Mouse (Mus musculus) midbrain, postnatal 0 days (tissue): ENCODE data around the gene Pcbp4. TPM values are rescaled to one million over a fixed set of nuclear protein-coding genes. Genes with fewer than 3 reads are reported as not detected.

Experiments
- ATAC-seq: fragments of 200-750 bp; cut with Nextera tagmentation; 2 replicates; pipeline ENCODE4 v1.8.0; 2017; ENCODE audit warnings: moderate number of reproducible peaks, mild to moderate bottlenecking, moderate TSS enrichment, moderate library complexity; ENCODE audit not compliant: low FRiP score
- DNase-seq: peaks from one replicate; pipeline ENCODE4 v3.0.0-alpha.2; 2015; ENCODE audit warnings: low spot score
- H3K27ac ChIP-seq: fragments of 300-500 bp; sonication (generic); 2 replicates; pipeline ENCODE4 v1.5.1; 2014; ENCODE audit warnings: low read depth, mild to moderate bottlenecking, low read length, mixed read lengths
- H3K27me3 ChIP-seq: fragments of 300-500 bp; sonication (generic); 2 replicates; pipeline ENCODE4 v1.6.1; 2014; ENCODE audit warnings: low read length, control low read depth, mixed read lengths; ENCODE audit not compliant: insufficient read depth
- H3K36me3 ChIP-seq: fragments of 300-500 bp; sonication (generic); 2 replicates; pipeline ENCODE4 v1.6.1; 2014; ENCODE audit warnings: low read length, control low read depth, mixed read lengths; ENCODE audit not compliant: insufficient read depth
- H3K4me1 ChIP-seq: fragments of 300-500 bp; sonication (generic); 2 replicates; pipeline ENCODE4 v1.6.1; 2014; ENCODE audit warnings: mild to moderate bottlenecking, control low read depth, antibody characterized with exemption, low read length, mixed read lengths; ENCODE audit not compliant: insufficient read depth
- H3K4me2 ChIP-seq: fragments of 300-500 bp; sonication (generic); 2 replicates; pipeline ENCODE4 v1.6.1; 2014; ENCODE audit warnings: low read depth, mild to moderate bottlenecking, low read length, mixed read lengths; ENCODE audit not compliant: poor library complexity, severe bottlenecking
- H3K4me3 ChIP-seq: fragments of 300-500 bp; sonication (generic); 2 replicates; pipeline ENCODE4 v1.5.1; 2014; ENCODE audit warnings: low read depth, mild to moderate bottlenecking, low read length, moderate library complexity
- H3K9ac ChIP-seq: fragments of 300-500 bp; sonication (generic); replicated peaks from 2 replicates; pipeline ENCODE4 v1.6.1; 2014; ENCODE audit warnings: mild to moderate bottlenecking, low read length, moderate library complexity, mixed read lengths; ENCODE audit not compliant: poor library complexity, severe bottlenecking
- H3K9me3 ChIP-seq: fragments of 300-500 bp; sonication (generic); 2 replicates; pipeline ENCODE4 v1.6.1; 2016; ENCODE audit warnings: low read length, control low read depth
- CTCF ChIP-seq: IDR thresholded peaks from 2 replicates; pipeline ENCODE4 v1.5.1; 2016; ENCODE audit warnings: antibody characterized with exemption, mild to moderate bottlenecking
- WGBS: fragments of 180-500 bp; shearing (Covaris S2); extraction: QIAGEN DNeasy Blood & Tissue Kit; methylation state at CpG from one replicate; pipeline ENCODE4 v1.1.7; 2014; 5-methylcytosine and 5-hydroxymethylcytosine counted together
- polyA plus RNA-seq: library from polyadenylated mRNA; unstranded; fragments of >200 nt; fragmentation: Nextera tagmentation; extraction: Ambion mirVana; gene quantifications from 2 replicates; pipeline ENCODE4 v1.2.1, GENCODE M21; 2015
- total RNA-seq: library from RNA; depleted of rRNA; stranded (reverse); fragments of >200 nt; gene quantifications from 2 replicates; pipeline ENCODE4 v1.2.3, GENCODE M21; 2014

Gene Pcbp4
- total and polyA plus RNA-seq, 2 experiments from 2014 or later = 242 to 543 TPM

DNA sequence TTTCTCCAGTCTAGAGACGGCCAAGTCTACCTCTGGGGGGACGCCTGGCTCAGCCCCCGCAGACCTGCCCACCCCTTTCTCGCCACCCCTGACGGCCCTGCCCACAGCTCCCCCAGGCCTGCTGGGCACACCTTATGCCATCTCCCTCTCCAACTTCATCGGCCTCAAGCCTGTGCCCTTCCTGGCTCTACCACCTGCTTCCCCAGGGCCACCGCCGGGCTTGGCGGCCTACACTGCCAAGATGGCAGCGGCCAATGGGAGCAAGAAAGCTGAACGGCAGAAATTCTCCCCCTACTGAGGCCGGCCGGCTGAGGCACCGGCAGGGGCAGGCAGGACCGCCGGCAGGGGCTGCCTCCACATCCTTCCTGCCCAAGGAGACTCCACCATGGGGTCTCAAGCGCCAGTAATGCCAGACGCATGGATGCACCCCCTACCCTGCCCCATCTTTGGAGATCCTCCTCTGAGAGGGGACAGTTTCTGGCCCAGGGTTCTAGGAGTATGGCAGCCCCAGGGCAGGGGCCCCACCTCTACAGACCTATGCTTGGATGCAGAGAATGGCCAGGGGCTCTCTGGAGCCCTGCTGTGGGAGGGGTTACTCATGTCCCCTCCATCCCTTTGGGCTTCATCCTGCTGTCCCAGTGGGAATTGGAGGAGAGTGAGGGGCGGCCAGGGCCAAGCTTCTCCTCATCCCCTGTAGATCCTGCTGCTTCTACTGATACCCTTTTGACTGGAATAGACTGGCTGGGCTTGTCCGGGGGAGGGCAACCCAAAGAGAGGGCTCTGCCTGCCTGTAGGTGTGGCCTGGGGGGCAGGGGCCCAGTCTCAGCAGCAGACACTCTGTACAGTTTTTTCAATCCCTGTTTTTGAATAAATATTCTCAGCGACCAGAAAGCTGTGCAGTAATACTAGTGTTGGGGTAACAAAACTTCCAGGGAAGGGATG, 10.3 kb downstream of the Pcbp4 start:
- ATAC-seq (no peak), DNase-seq (no peak)
- no peak for TF ChIP-seq CTCF
- Histone ChIP-seq H3K9ac (no peak overlapping the region), H3K36me3 (peaks cover 33% of the 10 kb centered on the region), H3K9me3 (no peaks in the 10 kb centered on the region), H3K4me2 (no peak overlapping the region), H3K4me1 (no peaks in the 10 kb centered on the region; the same call in 1 of the 2 replicates), H3K27ac (no peak overlapping the region), H3K4me3 (no peak overlapping the region), H3K27me3 (no peaks in the 10 kb centered on the region)
- WGBS = 81% methylated on average over 20 of the region's 21 CpGs

DNA sequence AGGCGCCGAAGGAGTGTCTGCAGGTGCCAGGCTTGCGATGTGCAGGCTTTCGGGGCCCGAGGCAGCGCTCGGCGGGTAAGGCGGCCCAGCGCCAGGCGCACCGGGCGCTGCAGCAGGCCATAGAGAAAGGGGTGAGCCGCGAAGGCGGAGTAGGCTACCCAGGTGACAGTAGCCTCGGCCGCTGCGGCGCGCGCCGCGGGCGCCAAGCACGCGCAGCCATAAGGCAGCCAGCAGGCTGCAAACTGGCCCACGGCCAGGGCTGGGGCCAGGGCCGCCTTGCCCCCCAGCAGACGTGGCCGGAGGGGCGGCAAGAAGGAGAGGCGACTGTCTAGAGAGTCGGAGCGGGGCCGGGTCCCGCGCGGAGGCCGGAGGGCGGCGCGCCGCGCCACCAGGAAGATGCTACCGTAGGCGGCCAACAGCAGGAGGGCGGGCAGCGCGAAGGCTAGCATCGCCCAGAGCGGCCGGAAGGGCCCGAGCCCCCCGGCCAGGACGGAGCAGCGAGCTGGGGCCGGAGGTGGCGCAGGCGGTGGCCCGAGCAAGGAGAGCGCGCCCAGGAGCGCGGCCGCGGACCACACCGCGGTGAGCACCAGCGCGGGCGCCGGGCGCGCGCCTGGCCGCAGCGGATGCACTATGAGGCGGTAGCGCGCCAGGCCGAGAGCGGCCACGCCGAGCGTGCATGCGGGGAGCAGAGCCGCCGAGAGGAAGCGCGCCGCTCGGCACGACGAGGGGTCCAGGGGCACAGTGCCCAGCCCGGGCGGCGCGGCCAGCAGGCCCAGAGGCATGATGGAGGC, 11.9 kb downstream of the Pcbp4 start:
- Histone ChIP-seq H3K4me1 (no peaks in the 10 kb centered on the region; the same call in 1 of the 2 replicates), H3K9ac (peak overlapping the region; percentile 89), H3K4me2 (peak overlapping the region; percentile 94), H3K27ac (peak overlapping the region; percentile 89), H3K36me3 (peaks cover 30% of the 10 kb centered on the region), H3K4me3 (peak overlapping the region; percentile 52), H3K9me3 (no peaks in the 10 kb centered on the region), H3K27me3 (no peaks in the 10 kb centered on the region)
- DNase-seq = peak; percentile 92
- 2% methylated on average over 81 of the region's 99 CpGs for WGBS
- peak; percentile 81 for ATAC-seq
- no peak for TF ChIP-seq CTCF

DNA sequence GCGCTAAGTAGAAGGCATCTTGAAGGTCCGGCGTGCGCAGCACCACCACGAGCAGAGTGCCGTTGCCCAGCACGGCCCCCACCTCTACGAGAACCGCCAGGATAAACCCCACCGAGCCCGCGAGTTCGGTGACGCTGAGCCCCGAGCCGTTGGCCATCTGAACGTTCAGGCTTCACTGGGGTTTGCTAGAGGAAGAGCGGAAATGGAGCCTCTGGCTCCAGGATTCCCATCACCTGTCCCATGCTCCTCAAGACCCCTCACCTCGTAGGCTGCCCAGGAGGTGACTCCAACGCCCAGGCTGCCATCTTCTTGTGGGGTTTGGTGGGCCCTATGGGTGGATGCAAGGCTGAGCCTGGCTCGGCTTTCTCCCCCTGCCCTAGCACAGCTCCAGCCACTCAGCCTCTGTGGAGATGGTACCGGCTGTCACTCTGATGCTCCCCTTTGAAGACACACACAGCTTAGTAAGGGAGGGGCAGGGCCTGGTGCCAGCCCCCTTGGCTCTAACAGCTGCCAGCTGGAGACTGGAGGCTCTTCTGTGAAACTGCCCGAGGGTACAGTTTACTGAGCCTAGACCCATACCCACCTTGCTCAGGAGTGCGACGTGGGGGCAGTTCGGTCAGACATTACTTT, 12.6 kb downstream of the Pcbp4 start, which contains the start of gene Gpr62:
Gene Gpr62, minus strand, starts transcription at position 368 of the 630 bp plus-strand sequence.
- DNase-seq = peak; percentile 88
- 23% methylated on average over 26 of the region's 26 CpGs for WGBS
- ATAC-seq = peak; percentile 57
- H3K4me3 ChIP-seq = peak within 1 kb of the TSS; percentile 52
- peaks cover 27% of the 10 kb centered on the region for H3K36me3 ChIP-seq
- TF ChIP-seq CTCF = no peak
- no peaks in the 10 kb centered on the region; the same call in 1 of the 2 replicates for H3K4me1 ChIP-seq
- no peaks in the 10 kb centered on the region for H3K9me3 ChIP-seq
- peak within 1 kb of the TSS; percentile 89 for H3K9ac ChIP-seq
- peak within 1 kb of the TSS; percentile 94 for H3K4me2 ChIP-seq
- H3K27ac ChIP-seq = peak within 1 kb of the TSS; percentile 89
- H3K27me3 ChIP-seq = no peaks in the 10 kb centered on the region

DNA sequence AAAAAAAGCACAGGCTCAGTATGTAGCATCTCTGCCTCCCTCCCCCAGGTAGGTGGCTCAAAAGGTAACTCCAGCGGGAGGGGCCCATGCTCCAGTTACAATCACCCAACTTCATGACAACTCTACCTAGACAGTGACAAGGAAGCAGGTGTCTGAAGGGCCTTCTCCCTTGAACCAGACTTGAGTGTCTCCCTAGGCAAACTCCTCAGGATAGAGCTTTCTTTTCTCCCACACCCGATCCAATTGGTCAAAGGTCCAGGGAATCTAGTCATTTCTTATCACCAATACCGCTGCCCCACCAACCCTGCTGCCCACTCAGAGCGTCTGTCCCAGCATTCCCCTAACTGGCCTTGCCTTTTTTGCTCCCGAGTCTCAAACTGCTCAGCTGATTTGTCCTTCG, 13.6 kb downstream of the Pcbp4 start:
- no peak for ATAC-seq
- H3K27ac ChIP-seq = no peak overlapping the region
- no peaks in the 10 kb centered on the region for H3K27me3 ChIP-seq
- no peak overlapping the region for H3K4me2 ChIP-seq
- TF ChIP-seq CTCF = no peak
- H3K36me3 ChIP-seq = peaks cover 20% of the 10 kb centered on the region
- H3K4me1 ChIP-seq = no peaks in the 10 kb centered on the region; the same call in 1 of the 2 replicates
- no peak overlapping the region for H3K4me3 ChIP-seq
- no peak overlapping the region for H3K9ac ChIP-seq
- WGBS = 92% methylated on average over 6 of the region's 6 CpGs
- DNase-seq = no peak
- H3K9me3 ChIP-seq = no peaks in the 10 kb centered on the region

DNA sequence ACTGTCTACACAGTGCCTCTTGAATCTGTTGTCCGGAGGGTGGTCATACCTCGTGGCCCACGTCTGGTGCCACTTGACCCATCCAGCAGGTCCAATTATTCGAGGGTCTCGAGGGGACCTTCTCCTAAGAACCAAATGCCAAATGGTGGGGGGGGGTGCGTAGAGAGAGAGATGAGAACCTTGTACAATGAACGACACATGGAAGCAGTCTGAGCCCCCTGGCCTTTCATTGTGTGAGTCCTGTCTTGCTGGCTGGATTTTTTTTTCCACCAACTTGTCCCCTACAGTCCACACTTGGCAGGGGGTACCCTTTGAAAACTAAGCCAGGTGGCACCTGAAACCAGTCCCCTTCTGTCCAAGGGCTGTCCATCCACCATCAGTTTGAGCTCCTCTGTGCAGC, 14.7 kb downstream of the Pcbp4 start:
- Histone ChIP-seq H3K9me3 (no peaks in the 10 kb centered on the region), H3K4me3 (no peak overlapping the region), H3K4me1 (no peaks in the 10 kb centered on the region; the same call in 1 of the 2 replicates), H3K27ac (no peak overlapping the region), H3K4me2 (no peak overlapping the region), H3K36me3 (peaks cover 11% of the 10 kb centered on the region; the same call in 1 of the 2 replicates), H3K9ac (no peak overlapping the region), H3K27me3 (no peaks in the 10 kb centered on the region)
- ATAC-seq (no peak), DNase-seq (no peak)
- 87% methylated on average over 7 of the region's 7 CpGs for WGBS
- no peak for TF ChIP-seq CTCF
